Mouse (Mus musculus) heart, postnatal 10 days (tissue): ENCODE measurements around the gene Ppp3cb. TPM values are rescaled to one million over a fixed set of nuclear protein-coding genes. Genes with fewer than 3 reads are reported as not detected.
"Not testable (repeated sequence)": the region's sequence is repeated elsewhere in the genome, so short reads cannot be mapped to it uniquely, and the experiment has no call there.

Experiments used
- DNase-seq, 2 experiments: peaks; one replicate each; pipeline ENCODE4 v3.0.0; 2021
- intact Hi-C: fragments of 180-260 bp; cut with DNase I; formaldehyde crosslinking; loops from one replicate; pipeline ENCODE4 v1.15.1; 2025
- total RNA-seq, 2 experiments: library from RNA; stranded (reverse); gene quantifications; 2 replicates each; pipeline ENCODE4 v1.2.3; 2021

The Ppp3cb gene
- total RNA-seq = 10 to 100 TPM; 67.4 to 70.1 TPM

DNA sequence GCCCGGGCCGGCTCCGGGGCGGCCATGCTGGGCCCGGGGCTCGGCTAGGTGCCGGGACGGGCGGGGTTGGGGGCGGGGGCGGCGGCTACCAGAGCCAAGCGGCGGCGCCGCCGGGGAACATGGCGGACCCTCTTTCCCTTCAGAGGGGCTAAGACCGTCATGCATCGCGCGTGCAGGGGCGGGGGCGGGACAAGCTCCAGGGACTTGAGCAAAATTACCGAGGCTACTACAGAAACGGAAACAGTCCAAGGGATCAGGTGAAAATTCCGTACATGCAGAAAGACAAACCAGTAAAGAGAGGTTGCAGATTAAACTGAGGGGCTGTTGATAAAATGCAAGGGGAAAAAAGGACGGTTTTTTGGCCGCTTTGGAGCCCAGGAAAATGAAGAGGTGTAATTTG is at the start of gene Ppp3cb:
Gene Ppp3cb (minus strand): TSS at position 159 of the 400 bp plus-strand sequence.
- intact Hi-C loops = no loop called here
- peak; percentile 86 to 90 for DNase-seq

DNA sequence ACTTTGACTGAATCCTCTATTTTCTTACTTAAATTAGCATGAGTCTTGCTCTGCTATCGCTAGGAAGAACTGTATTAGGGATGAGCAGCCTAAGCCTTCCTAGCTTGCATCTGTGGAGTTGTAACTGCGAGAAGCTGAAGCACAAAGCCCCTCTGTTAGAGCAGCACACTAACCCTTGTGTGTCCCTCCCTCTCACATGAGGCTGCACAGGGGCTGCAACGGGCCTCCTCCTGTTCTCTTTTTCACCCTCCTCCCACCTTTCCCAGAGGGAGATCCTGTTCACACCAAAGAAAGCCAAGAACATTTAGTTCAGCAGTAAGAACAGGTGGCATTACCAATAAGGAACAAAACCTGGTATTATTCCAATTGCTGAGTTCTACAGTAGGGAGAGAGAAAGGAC is 49.4 kb upstream of the Ppp3cb start:
- intact Hi-C loops = no loop called here
- DNase-seq = no peak

DNA sequence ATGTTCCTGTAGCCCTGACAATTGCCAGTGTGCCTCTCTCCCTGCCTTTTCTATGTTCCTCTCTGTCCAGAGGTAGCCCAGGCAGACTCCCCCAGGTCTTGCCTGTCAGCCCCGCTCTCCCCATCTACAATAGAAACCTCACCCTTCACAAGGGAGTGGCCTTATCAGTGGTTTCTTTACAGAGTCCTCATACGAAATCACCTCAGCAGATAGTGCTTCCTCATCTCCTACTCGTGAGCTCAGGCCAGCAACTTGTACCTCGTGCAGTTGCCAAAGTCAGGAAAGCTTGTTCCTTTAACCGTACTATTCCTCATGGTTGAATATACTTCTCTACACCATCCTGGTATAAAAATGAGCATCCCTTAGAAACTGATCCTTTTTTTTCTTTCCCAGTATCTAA is 41.1 kb upstream of the Ppp3cb start:
- intact Hi-C loops = loop anchor here (5.0 kb wide), 1 partner anchor 40 kb away; no protein-coding TSS in a partner anchor
- no peak for DNase-seq

DNA sequence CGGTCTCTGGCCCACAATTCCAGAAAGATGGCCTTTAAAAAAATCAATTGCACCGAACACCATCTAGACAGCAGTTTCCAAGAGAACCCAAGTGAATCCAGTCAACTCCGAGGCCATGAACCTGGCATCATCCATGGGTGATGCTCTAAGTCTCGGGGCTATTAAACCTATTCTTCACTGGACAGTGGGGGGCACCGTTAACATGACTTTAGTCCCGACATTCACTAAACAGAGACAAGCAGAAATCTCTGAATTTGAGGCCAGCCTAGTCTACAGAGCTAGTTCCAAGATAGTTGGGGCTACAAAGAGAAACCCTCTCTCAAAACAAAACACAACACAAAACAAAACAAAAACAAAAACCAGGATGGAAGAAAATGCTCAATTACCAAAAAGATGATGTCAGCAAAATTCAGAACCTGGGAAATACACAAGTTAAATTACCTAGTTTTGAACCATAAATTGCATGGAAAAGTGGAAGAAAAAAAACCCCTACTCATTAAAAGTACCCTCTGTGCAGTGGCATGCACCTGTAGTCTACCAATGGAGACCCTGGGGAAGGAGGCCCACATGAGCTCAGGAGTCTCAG is 32.5 kb upstream of the Ppp3cb start:
- intact Hi-C loops = loop anchor here (5.0 kb wide), 1 partner anchor 63 kb away; the partner anchor contains the start of gene Usp54
- DNase-seq = no peak

DNA sequence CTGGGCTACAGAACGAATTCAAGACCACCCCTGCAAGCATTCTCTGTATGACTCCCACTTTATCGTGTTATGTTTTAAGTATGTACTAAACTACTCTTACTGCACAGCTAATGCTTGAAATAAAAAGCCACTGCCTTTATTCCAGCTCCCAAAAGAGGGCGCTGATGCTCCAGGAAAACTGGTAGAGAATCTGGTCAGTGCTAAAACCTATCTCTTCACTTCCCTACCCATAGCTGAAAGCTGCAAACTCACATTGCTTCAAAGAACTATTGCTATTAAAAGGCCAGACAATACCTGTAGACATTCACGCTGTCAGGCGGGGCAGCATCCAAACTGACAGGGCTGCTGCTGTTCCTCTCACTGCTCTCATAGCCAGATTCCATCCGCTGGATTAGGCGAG is 29.8 kb upstream of the Ppp3cb start:
- intact Hi-C loops = loop anchor here (1.0 to 5.0 kb wide), 2 partner anchors 66 to 82 kb away; partner anchors contain the start of gene Usp54
- DNase-seq = peak; percentile 85 to 90

DNA sequence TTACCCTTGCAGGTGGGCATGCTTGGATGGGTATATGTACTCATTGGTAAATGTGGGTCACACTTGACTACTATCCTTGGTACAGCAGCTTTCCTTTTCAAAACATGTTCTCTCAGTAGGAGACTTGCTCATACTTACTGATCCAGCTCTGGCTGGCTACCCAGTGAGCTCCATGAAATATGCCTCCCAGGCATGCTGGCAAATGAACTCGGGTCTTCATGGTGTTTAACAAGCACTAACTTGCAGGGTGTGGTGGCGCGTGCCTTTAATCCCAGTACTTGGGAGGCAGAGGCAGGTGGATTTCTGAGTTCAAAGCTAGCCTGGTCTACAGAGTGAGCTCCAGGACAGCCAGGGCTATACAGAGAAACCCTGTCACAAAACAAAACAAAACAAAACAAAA is 26.8 kb upstream of the Ppp3cb start:
- DNase-seq = not testable (repeated sequence)

DNA sequence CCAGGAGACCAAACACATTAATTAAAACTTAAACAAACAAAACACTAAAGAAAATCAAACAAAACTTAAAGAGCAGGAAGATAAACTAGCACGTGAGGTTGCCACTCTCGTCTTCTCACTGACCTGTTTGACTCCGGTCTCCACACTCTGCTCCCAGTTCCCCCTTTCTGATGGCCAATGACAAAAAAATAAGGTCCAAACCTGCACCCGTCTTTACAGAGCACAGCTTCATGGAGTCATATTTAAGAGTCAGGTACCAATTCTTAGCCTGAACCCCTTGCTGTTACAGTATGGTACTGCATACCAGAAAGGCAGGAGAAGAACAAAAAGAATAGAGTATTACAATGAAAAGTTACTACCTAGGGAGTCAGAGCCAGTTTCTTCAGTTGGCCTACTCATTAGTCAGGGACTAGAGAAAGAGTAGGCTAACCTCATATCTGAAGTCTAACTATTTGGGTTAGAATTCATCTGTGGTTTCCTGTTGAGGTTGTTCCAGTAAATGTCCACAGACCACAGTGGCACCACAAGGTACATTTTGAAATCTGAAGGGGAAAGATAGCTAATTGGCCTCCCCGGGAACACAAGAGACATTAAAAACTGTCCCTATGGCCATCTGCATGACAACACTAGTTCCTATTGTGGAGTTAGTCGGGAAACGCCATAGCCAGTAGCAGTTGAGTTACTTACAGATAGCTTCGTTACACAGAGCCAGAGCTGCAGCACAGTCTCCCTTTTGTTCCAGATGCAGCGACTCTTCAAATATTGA is 19.1 kb upstream of the Ppp3cb start:
- DNase-seq = no peak
- intact Hi-C loops = no loop called here

More for the DNA sequence above, 26.8 kb upstream of the Ppp3cb start:
- intact Hi-C loops = not testable (repeated sequence)

DNA sequence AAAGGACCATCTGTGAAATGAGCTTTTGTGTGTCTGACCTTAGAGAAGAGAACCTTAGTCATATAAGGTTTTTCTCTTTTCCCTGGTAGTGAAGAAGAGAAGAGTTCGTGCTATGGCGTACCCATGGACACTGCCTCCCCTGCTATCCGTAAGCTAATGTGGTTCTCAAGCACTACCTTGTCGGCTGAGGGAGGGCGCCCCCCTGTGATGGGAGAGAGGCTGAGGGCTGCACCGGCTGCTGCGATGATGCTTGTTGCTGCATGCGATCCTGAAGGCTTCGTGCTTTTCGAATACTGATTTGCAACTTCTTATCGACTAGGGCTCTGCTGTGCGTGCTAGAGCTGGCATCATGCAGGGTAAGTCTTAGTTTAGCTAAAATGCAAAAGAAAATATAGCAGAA is 18.3 kb upstream of the Ppp3cb start:
- no peak for DNase-seq
- intact Hi-C loops = no loop called here

DNA sequence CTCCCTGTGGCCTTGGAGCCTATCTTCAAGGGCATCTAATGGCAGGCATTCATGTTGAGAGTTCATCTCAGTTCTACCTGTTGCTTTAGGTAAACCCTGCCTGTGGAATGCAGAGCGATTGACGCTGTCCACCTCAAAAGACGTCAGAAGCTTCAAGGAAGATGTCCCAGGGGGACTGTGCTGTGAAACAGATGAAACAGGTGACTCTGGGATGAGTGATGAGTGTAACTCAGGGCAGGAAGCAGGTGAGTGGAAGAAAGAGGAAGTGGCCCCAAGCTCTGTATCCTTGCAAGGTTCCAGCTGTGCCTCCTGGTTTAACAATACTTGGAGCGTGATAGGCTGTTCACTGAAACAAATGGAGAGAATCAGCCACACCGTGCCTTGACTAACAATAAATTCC is 15.5 kb upstream of the Ppp3cb start:
- intact Hi-C loops = no loop called here
- no peak for DNase-seq

DNA sequence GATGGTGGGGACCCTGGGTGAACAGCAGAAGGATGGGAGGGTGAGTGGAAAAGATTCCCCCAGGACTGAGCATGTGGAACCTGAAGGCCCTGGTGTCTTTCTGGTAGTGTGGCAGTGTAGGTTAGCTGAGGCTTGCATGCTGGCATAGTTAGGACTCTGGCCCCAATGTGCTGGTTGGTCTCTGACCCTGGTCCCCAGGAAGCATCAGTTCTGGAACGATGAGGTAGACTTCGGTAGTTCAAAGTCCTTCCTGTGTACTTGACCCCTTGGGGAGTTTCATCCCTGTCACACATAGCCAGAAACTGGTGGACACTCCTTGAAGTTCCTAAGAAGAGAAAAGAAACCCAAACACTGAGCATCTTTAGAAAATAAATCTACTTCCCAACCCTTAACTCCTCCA is 3.8 kb upstream of the Ppp3cb start:
- DNase-seq = no peak

DNA sequence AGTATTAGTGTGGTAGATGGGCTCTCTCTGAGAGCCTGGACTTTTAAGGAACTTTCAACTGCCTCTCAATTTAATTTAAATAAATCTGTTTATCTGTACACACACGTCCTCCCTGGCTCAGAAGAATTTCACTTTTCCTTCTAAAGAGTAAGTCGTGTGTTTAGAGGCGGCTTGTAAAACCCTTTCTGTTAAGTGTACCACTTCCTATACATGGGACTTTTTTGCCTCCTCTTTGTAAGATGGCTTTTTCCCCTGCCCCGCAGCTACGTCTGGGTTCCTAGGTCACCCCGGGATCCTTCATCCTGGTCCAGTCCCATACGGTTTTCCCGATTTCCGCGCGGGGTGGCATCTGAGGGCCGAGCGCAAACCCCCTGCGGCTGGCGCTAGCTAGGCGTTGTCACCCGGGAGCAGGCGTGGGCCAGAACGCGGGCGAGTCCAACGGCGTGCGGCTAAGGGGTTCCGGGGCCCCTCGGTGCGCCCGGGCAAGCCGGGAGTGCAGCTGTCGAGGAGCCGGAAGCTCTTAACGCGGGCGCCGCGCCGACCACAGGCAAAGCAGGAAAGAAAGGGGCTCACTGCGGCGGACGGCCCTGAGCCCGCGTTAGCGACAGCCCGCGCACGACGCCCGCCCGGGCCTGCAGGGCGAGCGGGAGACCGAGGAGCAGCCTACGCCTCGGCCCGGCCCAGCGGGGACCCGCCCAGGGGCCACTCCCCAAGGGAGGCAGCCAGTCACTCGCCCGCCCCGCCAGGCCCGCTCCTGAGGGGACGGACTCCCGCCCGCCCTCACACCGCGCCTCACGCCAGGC is 643 bp downstream of the Ppp3cb start:
- intact Hi-C loops = no loop called here
- DNase-seq = peak; percentile 92 to 94

More for the DNA sequence above, 3.8 kb upstream of the Ppp3cb start:
- intact Hi-C loops = no loop called here

DNA sequence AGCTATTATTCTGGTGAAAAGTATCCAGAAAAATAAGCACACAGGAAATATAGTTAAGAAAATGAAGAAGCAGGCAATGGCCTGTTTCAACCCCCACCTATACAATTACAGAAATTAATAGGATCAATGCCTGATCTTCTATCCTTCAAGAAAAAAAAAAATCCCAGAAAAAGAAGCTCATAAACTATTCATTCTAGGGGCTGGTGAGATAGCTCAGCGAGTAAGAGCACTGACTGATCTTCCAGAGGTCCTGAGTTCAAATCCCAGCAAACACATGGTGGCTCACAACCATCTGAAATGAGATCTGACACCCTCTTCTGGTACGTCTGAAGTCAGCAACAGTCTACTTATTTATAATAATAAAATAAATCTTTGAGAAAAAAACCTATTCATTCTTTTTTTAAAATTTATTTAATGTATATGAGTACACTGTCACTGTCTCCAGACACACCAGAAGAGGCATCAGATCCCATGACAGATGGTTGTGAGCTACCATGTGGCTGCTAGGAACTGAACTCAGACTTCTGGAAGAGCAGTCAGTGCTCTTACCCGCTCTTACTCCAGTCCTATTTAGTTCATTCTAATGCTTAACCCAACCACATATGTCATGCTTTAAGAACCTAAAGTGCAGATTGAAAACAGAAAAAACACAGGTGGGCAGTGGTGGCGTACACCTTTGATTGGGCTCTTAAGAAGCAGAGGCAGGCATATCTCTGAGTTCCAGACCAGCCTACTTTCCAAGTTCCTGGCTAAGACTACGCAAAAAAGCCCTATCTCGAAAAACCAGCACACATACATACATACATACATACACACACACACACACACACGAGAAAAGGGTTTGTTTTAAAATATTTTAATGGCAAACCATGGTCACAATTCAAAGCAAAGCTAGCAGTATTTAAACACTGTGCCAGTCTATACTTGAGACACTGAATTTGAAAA is 1.6 kb downstream of the Ppp3cb start:
- intact Hi-C loops = no loop called here
- no peak for DNase-seq

DNA sequence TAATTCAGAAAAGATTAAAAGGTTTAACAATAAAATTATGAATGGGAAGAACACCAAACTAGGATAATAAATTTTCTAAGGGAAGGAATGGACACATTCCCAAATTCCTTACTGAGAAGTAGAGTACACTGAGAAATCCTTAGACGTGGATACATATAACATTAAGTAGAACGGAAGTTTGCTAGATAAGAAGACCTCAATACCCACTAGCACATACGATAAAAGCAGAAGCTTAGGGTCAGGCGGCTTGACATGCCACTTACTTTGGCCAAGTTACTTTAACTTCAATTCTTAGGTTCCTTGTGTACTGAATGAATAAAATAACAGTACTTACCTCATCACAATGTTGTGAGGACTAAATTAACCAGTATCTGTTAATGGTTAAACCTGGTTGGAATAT is 16.7 kb downstream of the Ppp3cb start:
- DNase-seq = no peak
- intact Hi-C loops = no loop called here

DNA sequence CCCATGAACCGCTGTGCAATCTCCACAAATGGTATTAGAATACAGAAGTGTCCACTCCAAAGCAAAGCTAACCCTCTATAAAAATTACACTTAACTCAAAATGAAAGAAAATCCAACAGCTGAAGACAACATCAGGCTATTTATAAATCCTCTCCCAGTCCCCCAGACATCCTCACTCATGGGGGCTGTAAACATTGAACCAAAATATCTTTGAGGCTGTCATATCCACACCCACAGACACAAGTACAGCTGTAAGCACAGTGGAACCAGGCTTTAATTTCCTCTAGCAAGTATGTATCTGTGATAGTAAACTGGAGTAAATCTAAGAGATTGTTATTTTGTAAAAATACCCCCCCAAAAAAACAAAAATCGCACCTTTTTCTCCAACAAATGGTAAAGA is 26.2 kb downstream of the Ppp3cb start:
- no peak for DNase-seq
- intact Hi-C loops = no loop called here

DNA sequence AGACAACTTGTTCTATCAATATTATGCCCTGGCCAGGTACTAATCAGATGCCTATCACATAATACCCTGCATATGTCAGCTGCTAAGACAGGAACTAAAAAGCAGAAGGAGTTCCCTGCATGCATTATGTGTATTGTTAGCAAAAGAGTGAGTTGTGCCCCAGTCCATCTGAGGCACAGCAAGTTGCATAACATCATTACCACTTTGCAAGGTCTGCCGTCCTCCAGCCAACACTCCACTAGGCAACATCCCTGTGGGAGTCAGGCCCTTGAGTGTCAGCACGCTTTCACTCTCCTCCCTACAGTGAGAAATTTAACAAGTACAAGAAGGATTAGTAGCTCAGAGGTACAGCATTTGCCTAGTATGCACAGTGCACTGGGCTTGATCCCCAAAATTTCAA is 37.9 kb downstream of the Ppp3cb start:
- no peak for DNase-seq
- intact Hi-C loops = no loop called here

DNA sequence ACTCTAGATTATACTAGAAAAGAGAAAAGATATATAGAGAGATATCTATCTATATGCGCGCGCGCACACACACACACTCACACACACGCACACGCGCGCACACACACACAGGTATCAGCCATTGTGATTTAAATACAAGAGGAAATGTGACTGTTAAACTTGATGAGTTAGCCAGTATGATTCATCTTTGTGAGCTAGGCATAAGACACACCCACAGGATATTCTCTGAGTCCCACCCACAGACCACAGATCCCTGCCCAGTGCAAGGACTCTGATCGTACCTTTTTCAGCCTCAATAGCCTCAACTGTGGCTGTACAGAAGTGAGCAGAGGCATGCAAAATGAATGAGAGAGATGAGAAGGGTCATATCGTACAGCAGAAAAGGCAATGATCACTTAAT is 43.4 kb downstream of the Ppp3cb start:
- DNase-seq = no peak
- intact Hi-C loops = no loop called here

DNA sequence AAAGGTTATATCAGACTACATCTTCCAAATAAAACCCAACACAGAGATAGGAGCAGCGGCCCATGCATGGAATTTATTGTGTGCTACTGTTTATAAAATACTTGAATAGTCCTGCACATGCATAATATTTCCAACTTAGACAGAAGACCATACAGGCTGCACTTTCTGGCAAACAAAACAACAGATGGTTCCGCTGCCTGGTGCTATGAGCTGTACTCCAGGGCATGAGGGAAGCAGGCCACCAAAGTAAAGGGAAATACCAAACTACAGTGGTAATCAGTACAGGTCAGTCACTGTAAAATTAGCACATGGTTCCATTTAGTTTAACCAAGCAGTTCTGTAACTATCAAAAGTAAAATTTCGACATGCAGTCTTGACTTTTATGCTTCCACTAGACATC is 46.4 kb downstream of the Ppp3cb start:
- intact Hi-C loops = no loop called here
- DNase-seq = no peak

DNA sequence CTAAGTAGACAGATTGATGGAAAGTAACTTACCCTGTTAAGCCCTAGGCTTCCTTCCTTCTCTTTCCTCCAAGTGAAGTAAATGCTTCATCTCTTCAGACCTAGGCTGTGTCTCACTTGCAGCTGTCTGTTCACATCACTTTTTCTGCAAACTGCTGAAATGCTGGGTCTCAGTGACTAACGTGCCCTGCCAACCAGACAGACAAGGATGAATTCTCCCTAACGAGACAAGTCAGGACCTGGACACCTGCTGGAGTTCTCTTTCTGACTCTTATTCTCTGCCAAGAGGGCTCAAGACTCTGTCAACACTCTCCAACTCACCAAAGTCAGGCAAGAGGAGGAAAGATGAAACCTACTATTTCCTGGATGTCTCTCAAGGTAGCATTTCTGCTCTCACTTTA is 49.8 kb downstream of the Ppp3cb start, which contains the start of gene Mss51:
Gene Mss51 (minus strand): TSS at position 299 of the 400 bp plus-strand sequence.
- intact Hi-C loops = no loop called here
- no peak for DNase-seq

DNA sequence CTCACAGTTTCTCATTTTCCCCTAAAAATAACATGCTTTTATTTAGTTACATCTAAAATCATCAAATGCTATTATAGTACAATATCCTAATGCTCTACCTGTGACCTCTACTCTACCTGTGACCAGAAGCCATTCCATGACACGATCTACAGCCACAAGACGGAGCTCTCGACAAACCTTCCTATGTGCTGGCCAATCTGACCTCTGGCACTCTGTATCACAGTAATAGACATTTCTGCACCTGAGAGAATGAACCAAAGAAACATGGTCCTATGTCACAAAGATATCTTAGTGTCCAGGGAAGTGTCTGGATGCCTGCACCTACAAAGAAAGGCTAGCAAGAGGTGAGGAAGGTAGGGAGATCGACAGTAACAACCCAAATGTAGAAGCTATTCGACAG is 60.3 kb downstream of the Ppp3cb start:
- DNase-seq = no peak
- intact Hi-C loops = no loop called here

DNA sequence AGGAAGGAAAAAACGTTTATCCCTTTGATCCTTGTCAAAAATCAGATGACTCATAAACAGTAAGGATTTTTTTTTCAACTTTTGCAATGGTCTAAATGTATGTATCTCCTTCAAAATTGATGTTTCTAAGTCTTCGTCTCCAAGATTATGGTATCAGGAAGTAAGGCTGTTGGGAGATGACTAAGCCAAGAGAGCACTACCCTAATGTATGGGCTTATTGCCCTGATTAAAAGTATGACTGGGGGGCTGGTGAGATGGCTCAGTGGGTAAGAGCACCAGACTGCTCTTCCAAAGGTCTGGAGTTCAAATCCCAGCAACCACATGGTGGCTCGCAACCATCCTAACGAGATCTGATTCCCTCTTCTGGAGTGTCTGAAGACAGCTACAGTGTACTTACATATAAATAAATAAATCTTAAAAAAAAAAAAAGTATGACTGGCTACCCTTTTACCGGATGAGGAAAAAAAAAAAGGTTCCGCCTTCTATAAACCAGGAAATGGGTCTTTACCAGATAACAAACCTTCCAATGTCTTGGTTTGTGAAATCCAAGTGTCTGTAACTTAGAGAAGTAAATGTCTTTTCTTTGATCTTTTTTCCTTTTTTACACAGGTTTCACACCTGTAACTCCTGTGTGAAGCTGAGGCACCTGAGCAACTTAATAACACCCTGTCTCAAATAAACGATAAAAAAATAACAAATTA is 64.2 kb downstream of the Ppp3cb start:
- intact Hi-C loops = no loop called here
- no peak for DNase-seq
